Mouse (Mus musculus) kidney, postnatal 0 days (tissue): ENCODE results near the gene Lrrc8c. TPM values are rescaled to one million over a fixed set of nuclear protein-coding genes. Genes with fewer than 3 reads are reported as not detected.

Experiments
- ATAC-seq: fragments of 200-750 bp; cut with Nextera tagmentation; replicated peaks from 2 replicates; pipeline ENCODE4 v1.8.0; 2017; ENCODE audit warnings: low read depth, moderate number of reproducible peaks, moderate TSS enrichment, moderate library complexity; ENCODE audit not compliant: low FRiP score
- DNase-seq: peaks from one replicate; pipeline ENCODE4 v3.0.0-alpha.2; 2016; ENCODE audit warnings: low spot score
- H3K27ac ChIP-seq: fragments of 300-500 bp; sonication (generic); 2 replicates; pipeline ENCODE4 v1.5.1; 2014; ENCODE audit warnings: mild to moderate bottlenecking
- H3K27me3 ChIP-seq: fragments of 300-500 bp; sonication (generic); 2 replicates; pipeline ENCODE4 v1.6.1; 2014; ENCODE audit warnings: low read length, mixed read lengths; ENCODE audit not compliant: insufficient read depth
- H3K36me3 ChIP-seq: fragments of 300-500 bp; sonication (generic); 2 replicates; pipeline ENCODE4 v1.6.1; 2014; ENCODE audit warnings: low read length, mixed read lengths; ENCODE audit not compliant: insufficient read depth
- H3K4me1 ChIP-seq: fragments of 300-500 bp; sonication (generic); replicated peaks from 2 replicates; pipeline ENCODE4 v1.6.1; 2014; ENCODE audit warnings: antibody characterized with exemption, low read length, mixed read lengths; ENCODE audit not compliant: insufficient read depth
- H3K4me2 ChIP-seq: fragments of 300-500 bp; sonication (generic); 2 replicates; pipeline ENCODE4 v1.6.1; 2014; ENCODE audit warnings: mild to moderate bottlenecking, low read length, moderate library complexity, mixed read lengths
- H3K4me3 ChIP-seq: fragments of 300-500 bp; sonication (generic); replicated peaks from 2 replicates; pipeline ENCODE4 v1.5.1; 2014; ENCODE audit warnings: low read depth, low read length
- H3K9ac ChIP-seq: fragments of 300-500 bp; sonication (generic); 2 replicates; pipeline ENCODE4 v1.6.1; 2014; ENCODE audit warnings: low read depth, low read length
- H3K9me3 ChIP-seq: fragments of 300-500 bp; sonication (generic); replicated peaks from 2 replicates; pipeline ENCODE4 v1.6.1; 2016; ENCODE audit warnings: low read length, inconsistent platforms, mixed read lengths
- CTCF ChIP-seq: IDR thresholded peaks from 2 replicates; pipeline ENCODE4 v1.5.1; 2016; ENCODE audit warnings: antibody characterized with exemption, low read depth, mild to moderate bottlenecking, moderate library complexity
- WGBS: fragments of 180-500 bp; shearing (Covaris S2); extraction: QIAGEN DNeasy Blood & Tissue Kit; methylation state at CpG from one replicate; pipeline ENCODE4 v1.1.7; 2014; 5-methylcytosine and 5-hydroxymethylcytosine counted together
- polyA plus RNA-seq: library from polyadenylated mRNA; unstranded; fragments of >200 nt; fragmentation: Nextera tagmentation; extraction: Ambion mirVana; gene quantifications from 2 replicates; pipeline ENCODE4 v1.2.1, GENCODE M21; 2015

Gene Lrrc8c
- polyA plus RNA-seq, 1 experiment from 2014 or later: 14.8 TPM

- Histone ChIP-seq H3K4me3 (no peak overlapping the region), H3K4me2 (no peak overlapping the region), H3K9me3 (no peaks in the 10 kb centered on the region), H3K9ac (no peak overlapping the region), H3K27ac (no peak overlapping the region), H3K4me1 (no peaks in the 10 kb centered on the region), H3K27me3 (no peaks in the 10 kb centered on the region), H3K36me3 (0 out of 2 replicates have a peak, but pooled peaks cover 5% of the 10 kb centered on the region)
- no peak for DNase-seq
- TF ChIP-seq CTCF: no peak
- WGBS: 88% methylated on average over 6 of the region's 6 CpGs
- ATAC-seq: no peak
Measured at GRCm38 (mm10) chr5:105484247-105484646, 34.9 kb upstream of the Lrrc8c start.

GRCm38 (mm10) chr5:105484891-105485290 is 34.3 kb upstream of the Lrrc8c start:
- no peaks in the 10 kb centered on the region for H3K27me3 ChIP-seq
- H3K4me2 ChIP-seq: no peak overlapping the region
- H3K4me1 ChIP-seq: no peaks in the 10 kb centered on the region
- 94% methylated on average over 14 of the region's 14 CpGs for WGBS
- no peak overlapping the region for H3K9ac ChIP-seq
- no peaks in the 10 kb centered on the region for H3K9me3 ChIP-seq
- H3K27ac ChIP-seq: no peak overlapping the region
- no peak for DNase-seq
- no peak for ATAC-seq
- no peak for TF ChIP-seq CTCF
- H3K4me3 ChIP-seq: no peak overlapping the region
- 0 out of 2 replicates have a peak, but pooled peaks cover 5% of the 10 kb centered on the region for H3K36me3 ChIP-seq

- Histone ChIP-seq H3K36me3 (no peaks in the 10 kb centered on the region), H3K27ac (no peak overlapping the region), H3K27me3 (no peaks in the 10 kb centered on the region), H3K9ac (no peak overlapping the region), H3K4me1 (0 out of 2 replicates have a peak, but pooled peaks cover 4% of the 10 kb centered on the region), H3K9me3 (no peaks in the 10 kb centered on the region), H3K4me2 (no peak overlapping the region), H3K4me3 (no peak overlapping the region)
- no peak for TF ChIP-seq CTCF
- ATAC-seq (no peak), DNase-seq (no peak)
- WGBS: 86% methylated on average over 5 of the region's 5 CpGs
Measured at GRCm38 (mm10) chr5:105490211-105490610, 29.0 kb upstream of the Lrrc8c start.

GRCm38 (mm10) chr5:105491389-105491788 is 27.8 kb upstream of the Lrrc8c start:
- H3K9ac ChIP-seq: no peak overlapping the region
- TF ChIP-seq CTCF: peak; percentile 73
- peak; percentile 55 for ATAC-seq
- no peaks in the 10 kb centered on the region for H3K27me3 ChIP-seq
- H3K27ac ChIP-seq: no peak overlapping the region
- H3K36me3 ChIP-seq: no peaks in the 10 kb centered on the region
- H3K4me1 ChIP-seq: 0 out of 2 replicates have a peak, but pooled peaks cover 4% of the 10 kb centered on the region
- 63% methylated on average over 4 of the region's 4 CpGs for WGBS
- no peak overlapping the region for H3K4me2 ChIP-seq
- peak; percentile 58 for DNase-seq
- H3K4me3 ChIP-seq: no peak overlapping the region
- no peaks in the 10 kb centered on the region for H3K9me3 ChIP-seq

- H3K4me2 ChIP-seq: no peak overlapping the region
Measured at GRCm38 (mm10) chr5:105492367-105493246, 26.6 kb upstream of the Lrrc8c start.

GRCm38 (mm10) chr5:105493377-105493776 is 25.8 kb upstream of the Lrrc8c start:
- Histone ChIP-seq H3K36me3 (no peaks in the 10 kb centered on the region), H3K9ac (no peak overlapping the region), H3K4me1 (0 out of 2 replicates have a peak, but pooled peaks cover 4% of the 10 kb centered on the region), H3K4me3 (no peak overlapping the region), H3K9me3 (no peaks in the 10 kb centered on the region), H3K27me3 (no peaks in the 10 kb centered on the region), H3K27ac (no peak overlapping the region), H3K4me2 (no peak overlapping the region)
- DNase-seq (no peak), ATAC-seq (no peak)
- 94% methylated on average over 7 of the region's 7 CpGs for WGBS
- TF ChIP-seq CTCF: no peak

More at GRCm38 (mm10) chr5:105492367-105493246, 26.6 kb upstream of the Lrrc8c start:
- 49% methylated on average over 10 of the region's 10 CpGs for WGBS
- DNase-seq (peak; percentile 58), ATAC-seq (no peak; the same call in 1 of the 2 replicates)
- no peaks in the 10 kb centered on the region for H3K36me3 ChIP-seq
- H3K9ac ChIP-seq: no peak overlapping the region
- H3K27me3 ChIP-seq: no peaks in the 10 kb centered on the region
- H3K4me3 ChIP-seq: no peak overlapping the region
- peak; percentile 74 for TF ChIP-seq CTCF
- H3K9me3 ChIP-seq: no peaks in the 10 kb centered on the region
- no peak overlapping the region for H3K27ac ChIP-seq
- H3K4me1 ChIP-seq: 0 out of 2 replicates have a peak, but pooled peaks cover 4% of the 10 kb centered on the region
